Mouse (Mus musculus): ENCODE data around the gene Carns1. TPM values are rescaled to one million over a fixed set of nuclear protein-coding genes. Genes with fewer than 3 reads are reported as not detected.

Carns1 gene
- polyA plus RNA-seq, 1 experiment, result 2.1 TPM

DNA sequence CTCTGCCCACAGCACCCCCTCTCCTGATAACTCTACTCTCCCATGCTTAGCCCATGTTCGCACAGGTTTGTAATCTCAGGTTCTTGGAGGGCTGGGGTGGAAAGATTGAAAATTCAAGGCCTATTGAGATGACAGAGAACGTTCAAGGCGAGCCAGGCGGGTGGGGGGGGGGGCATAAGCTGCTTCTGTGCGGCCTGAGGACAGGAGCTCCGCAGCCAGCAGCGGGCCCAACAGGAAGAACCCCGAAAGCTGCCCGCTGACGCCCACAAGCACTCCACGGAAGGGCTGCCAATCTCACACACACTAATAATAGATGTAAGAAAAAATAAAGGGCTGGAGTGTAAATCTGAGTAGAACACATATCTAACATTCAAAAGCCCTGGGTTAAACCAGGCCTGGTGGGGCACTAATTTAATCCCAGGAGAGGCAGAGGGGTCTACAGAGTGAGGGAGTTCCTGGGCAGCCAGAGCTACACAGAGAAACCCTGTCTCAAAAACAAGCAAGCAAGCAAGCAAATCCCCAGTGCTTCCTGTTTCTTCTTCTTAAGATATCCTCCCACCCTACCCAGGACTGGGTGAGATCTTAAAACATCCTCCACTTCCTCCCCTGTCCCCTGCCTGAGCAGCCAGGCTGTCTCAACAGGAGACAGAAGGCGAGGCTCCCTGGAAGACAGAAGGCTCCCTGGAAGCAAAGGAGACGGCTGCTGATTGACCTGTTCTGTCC, 28.5 kb upstream of the Carns1 start:
- no peak overlapping the region for H3K9ac ChIP-seq (ENCODE audit: low read depth, poor library complexity, severe bottlenecking)
- peaks cover 9% of the 10 kb centered on the region for H3K36me3 ChIP-seq (ENCODE audit: control insufficient read depth, insufficient read depth, low read length, poor library complexity, severe bottlenecking)
- H3K27me3 ChIP-seq (ENCODE audit: control insufficient read depth, insufficient read depth, low read length, poor library complexity, severe bottlenecking), result no peaks in the 10 kb centered on the region
- H3K27ac ChIP-seq (ENCODE audit: insufficient read depth, low read length), result no peak overlapping the region
- H3K9me3 ChIP-seq (replicated peaks; ENCODE audit: control insufficient read depth, insufficient read depth, low read length, poor library complexity, severe bottlenecking), result no peaks in the 10 kb centered on the region
- H3K4me3 ChIP-seq (ENCODE audit: low read depth, low read length), result no peak overlapping the region
- H3K4me1 ChIP-seq (ENCODE audit: control insufficient read depth, insufficient read depth, low read length), result no peaks in the 10 kb centered on the region
- TF ChIP-seq POLR2A (IDR thresholded peaks at IDR 0.05; ENCODE audit: insufficient read depth, low read length), result no peak
- TF ChIP-seq EP300 (IDR thresholded peaks at IDR 0.05; ENCODE audit: insufficient read depth, low read depth, low read length), result no peak
- no peak for TF ChIP-seq CTCF (IDR thresholded peaks at IDR 0.05; ENCODE audit: low read depth, low read length)

- Histone ChIP-seq H3K36me3 (ENCODE audit: control insufficient read depth, insufficient read depth, low read length, poor library complexity, severe bottlenecking) (peaks cover 15% of the 10 kb centered on the region), H3K4me3 (ENCODE audit: low read depth, low read length) (no peak overlapping the region), H3K27me3 (ENCODE audit: control insufficient read depth, insufficient read depth, low read length, poor library complexity, severe bottlenecking) (no peaks in the 10 kb centered on the region), H3K27ac (ENCODE audit: insufficient read depth, low read length) (no peak overlapping the region), H3K9ac (ENCODE audit: low read depth, poor library complexity, severe bottlenecking) (no peak overlapping the region), H3K4me1 (ENCODE audit: control insufficient read depth, insufficient read depth, low read length) (no peaks in the 10 kb centered on the region), H3K9me3 (replicated peaks; ENCODE audit: control insufficient read depth, insufficient read depth, low read length, poor library complexity, severe bottlenecking) (no peaks in the 10 kb centered on the region)
- TF ChIP-seq EP300 (IDR thresholded peaks at IDR 0.05; ENCODE audit: insufficient read depth, low read depth, low read length) (no peak), CTCF (IDR thresholded peaks at IDR 0.05; ENCODE audit: low read depth, low read length) (no peak), POLR2A (IDR thresholded peaks at IDR 0.05; ENCODE audit: insufficient read depth, low read length) (no peak)
Measured at GRCm38 (mm10) chr19:4203148-4203547, 27.9 kb upstream of the Carns1 start.

- peak overlapping the region; percentile 69 for H3K9ac ChIP-seq (ENCODE audit: low read depth, poor library complexity, severe bottlenecking)
- no peaks in the 10 kb centered on the region for H3K27me3 ChIP-seq (ENCODE audit: control insufficient read depth, insufficient read depth, low read length, poor library complexity, severe bottlenecking)
- peak overlapping the region; percentile 22 for H3K27ac ChIP-seq (ENCODE audit: insufficient read depth, low read length)
- H3K4me1 ChIP-seq (ENCODE audit: control insufficient read depth, insufficient read depth, low read length), result no peaks in the 10 kb centered on the region
- H3K9me3 ChIP-seq (replicated peaks; ENCODE audit: control insufficient read depth, insufficient read depth, low read length, poor library complexity, severe bottlenecking), result no peaks in the 10 kb centered on the region
- peaks cover 20% of the 10 kb centered on the region for H3K36me3 ChIP-seq (ENCODE audit: control insufficient read depth, insufficient read depth, low read length, poor library complexity, severe bottlenecking)
- TF ChIP-seq EP300 (IDR thresholded peaks at IDR 0.05; ENCODE audit: insufficient read depth, low read depth, low read length) (no peak), POLR2A (IDR thresholded peaks at IDR 0.05; ENCODE audit: insufficient read depth, low read length) (no peak), CTCF (IDR thresholded peaks at IDR 0.05; ENCODE audit: low read depth, low read length) (no peak)
- peak overlapping the region; percentile 86 for H3K4me3 ChIP-seq (ENCODE audit: low read depth, low read length)
Measured at GRCm38 (mm10) chr19:4202149-4202548, 26.9 kb upstream of the Carns1 start.

DNA sequence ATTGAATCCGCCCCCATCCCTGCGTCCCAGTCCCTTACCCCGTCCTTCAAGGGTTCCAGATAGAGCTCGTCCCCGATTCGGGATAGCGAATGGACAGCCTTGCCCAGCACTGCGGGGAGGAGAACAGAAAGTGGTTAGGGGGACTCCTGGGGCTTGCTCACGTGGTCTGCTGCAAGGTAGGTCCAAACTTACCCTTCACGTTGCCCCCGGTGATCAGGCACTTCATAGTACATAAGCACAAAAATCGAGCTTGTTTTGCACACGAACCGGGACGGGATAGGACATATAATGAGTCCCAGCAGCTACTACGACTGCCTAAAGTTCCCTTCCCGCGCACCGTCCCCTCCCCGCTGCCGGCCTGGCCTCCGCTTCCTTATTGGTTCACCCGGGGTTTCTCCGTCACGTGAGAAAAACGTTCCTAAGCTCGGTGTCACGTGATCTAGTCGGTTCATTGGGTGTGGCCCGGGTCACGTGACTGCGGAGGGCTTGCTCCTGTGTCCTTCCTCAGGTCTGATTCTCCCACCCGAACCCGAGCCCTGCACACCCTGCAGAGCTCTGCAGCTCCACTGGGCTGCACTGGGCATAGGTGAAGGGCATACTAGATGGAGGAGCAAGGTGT, 26.1 kb upstream of the Carns1 start, which contains the start of gene Rad9a:
Rad9a (minus strand) TSS at position 372 of the 619 bp plus-strand sequence.
- TF ChIP-seq CTCF (IDR thresholded peaks at IDR 0.05; ENCODE audit: low read depth, low read length), result no peak
- no peak for TF ChIP-seq POLR2A (IDR thresholded peaks at IDR 0.05; ENCODE audit: insufficient read depth, low read length)
- TF ChIP-seq EP300 (IDR thresholded peaks at IDR 0.05; ENCODE audit: insufficient read depth, low read depth, low read length), result peak; percentile 19; the same call in 1 of the 2 replicates
- no peaks in the 10 kb centered on the region for H3K9me3 ChIP-seq (replicated peaks; ENCODE audit: control insufficient read depth, insufficient read depth, low read length, poor library complexity, severe bottlenecking)
- H3K9ac ChIP-seq (ENCODE audit: low read depth, poor library complexity, severe bottlenecking), result peak within 1 kb of the TSS; percentile 69
- H3K27me3 ChIP-seq (ENCODE audit: control insufficient read depth, insufficient read depth, low read length, poor library complexity, severe bottlenecking), result no peaks in the 10 kb centered on the region
- peak within 1 kb of the TSS; percentile 22 for H3K27ac ChIP-seq (ENCODE audit: insufficient read depth, low read length)
- H3K4me3 ChIP-seq (ENCODE audit: low read depth, low read length), result peak within 1 kb of the TSS; percentile 86
- peaks cover 27% of the 10 kb centered on the region for H3K36me3 ChIP-seq (ENCODE audit: control insufficient read depth, insufficient read depth, low read length, poor library complexity, severe bottlenecking)
- no peaks in the 10 kb centered on the region for H3K4me1 ChIP-seq (ENCODE audit: control insufficient read depth, insufficient read depth, low read length)

GRCm38 (mm10) chr19:4197180-4197579, 21.9 kb upstream of the Carns1 start:
- no peaks in the 10 kb centered on the region for H3K27me3 ChIP-seq (ENCODE audit: control insufficient read depth, insufficient read depth, low read length, poor library complexity, severe bottlenecking)
- H3K9ac ChIP-seq (ENCODE audit: low read depth, poor library complexity, severe bottlenecking), result no peak overlapping the region
- no peaks in the 10 kb centered on the region for H3K9me3 ChIP-seq (replicated peaks; ENCODE audit: control insufficient read depth, insufficient read depth, low read length, poor library complexity, severe bottlenecking)
- no peaks in the 10 kb centered on the region for H3K4me1 ChIP-seq (ENCODE audit: control insufficient read depth, insufficient read depth, low read length)
- no peak overlapping the region for H3K27ac ChIP-seq (ENCODE audit: insufficient read depth, low read length)
- peaks cover 58% of the 10 kb centered on the region for H3K36me3 ChIP-seq (ENCODE audit: control insufficient read depth, insufficient read depth, low read length, poor library complexity, severe bottlenecking)
- no peak for TF ChIP-seq CTCF (IDR thresholded peaks at IDR 0.05; ENCODE audit: low read depth, low read length)
- TF ChIP-seq EP300 (IDR thresholded peaks at IDR 0.05; ENCODE audit: insufficient read depth, low read depth, low read length), result no peak
- no peak for TF ChIP-seq POLR2A (IDR thresholded peaks at IDR 0.05; ENCODE audit: insufficient read depth, low read length)
- no peak overlapping the region for H3K4me3 ChIP-seq (ENCODE audit: low read depth, low read length)

DNA sequence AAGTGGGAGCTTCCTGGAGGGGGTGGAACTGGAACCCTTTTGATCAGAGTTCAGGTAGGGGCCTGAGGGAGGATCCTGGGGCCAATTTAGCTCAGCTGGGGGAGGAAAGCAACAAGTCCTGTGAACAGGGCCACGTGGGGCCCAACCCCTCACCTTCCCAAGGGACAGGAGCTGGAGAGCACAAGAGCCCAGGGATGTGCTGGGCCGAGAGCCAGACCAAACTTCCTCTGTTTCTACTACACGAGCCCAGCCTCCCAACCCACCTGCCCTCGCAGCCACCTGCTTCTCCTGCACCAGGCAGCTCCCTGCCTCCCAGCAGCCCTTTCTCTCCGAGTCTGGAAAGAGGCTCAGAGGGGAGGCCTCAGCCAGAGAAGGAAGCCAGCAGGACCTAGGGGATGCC, 21.3 kb upstream of the Carns1 start:
- Histone ChIP-seq H3K27me3 (ENCODE audit: control insufficient read depth, insufficient read depth, low read length, poor library complexity, severe bottlenecking) (no peaks in the 10 kb centered on the region), H3K9me3 (replicated peaks; ENCODE audit: control insufficient read depth, insufficient read depth, low read length, poor library complexity, severe bottlenecking) (no peaks in the 10 kb centered on the region), H3K4me1 (ENCODE audit: control insufficient read depth, insufficient read depth, low read length) (no peaks in the 10 kb centered on the region), H3K36me3 (ENCODE audit: control insufficient read depth, insufficient read depth, low read length, poor library complexity, severe bottlenecking) (peaks cover 58% of the 10 kb centered on the region), H3K27ac (ENCODE audit: insufficient read depth, low read length) (no peak overlapping the region), H3K9ac (ENCODE audit: low read depth, poor library complexity, severe bottlenecking) (no peak overlapping the region), H3K4me3 (ENCODE audit: low read depth, low read length) (no peak overlapping the region)
- TF ChIP-seq CTCF (IDR thresholded peaks at IDR 0.05; ENCODE audit: low read depth, low read length) (no peak), EP300 (IDR thresholded peaks at IDR 0.05; ENCODE audit: insufficient read depth, low read depth, low read length) (no peak), POLR2A (IDR thresholded peaks at IDR 0.05; ENCODE audit: insufficient read depth, low read length) (no peak)
